In the genomic region with DNA sequence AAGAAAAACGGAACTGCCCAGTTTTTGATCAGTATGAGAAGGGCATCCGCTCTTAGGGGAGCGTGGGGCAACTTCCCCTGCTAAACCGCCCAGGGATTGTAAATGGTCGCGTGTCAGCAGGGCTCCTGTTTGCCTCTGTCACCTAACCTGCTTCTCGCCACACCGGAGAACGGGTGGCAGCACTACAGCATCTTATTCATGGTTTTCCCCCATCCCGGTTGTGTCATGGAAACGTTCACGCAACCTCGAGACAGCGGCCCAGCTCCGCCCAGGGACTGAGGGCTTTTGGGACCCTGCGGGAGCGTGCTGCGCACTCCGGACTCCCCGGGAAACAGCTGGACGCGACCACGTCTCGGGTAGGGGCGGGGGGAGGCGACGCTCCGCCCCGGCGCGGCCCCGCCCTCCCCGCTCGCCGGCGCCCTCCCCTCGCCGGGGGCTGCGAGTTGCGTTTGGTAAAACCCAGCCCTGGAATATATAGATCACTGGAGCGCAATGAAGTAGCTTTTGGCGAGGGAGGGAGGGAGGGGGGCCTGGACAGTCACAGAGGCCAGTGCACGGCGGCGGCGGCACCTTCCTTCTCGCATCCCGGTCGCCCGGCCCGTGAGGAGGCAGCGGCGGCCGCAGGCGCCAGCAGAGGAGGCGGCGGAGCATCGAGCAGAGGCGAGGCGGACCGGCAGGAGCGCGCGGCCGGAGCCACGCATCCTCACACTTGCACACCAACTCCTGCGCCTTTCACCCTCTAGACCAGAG, we compare ENCODE assay signal across 8 mouse cellular contexts. TPM values are rescaled to one million over a fixed set of nuclear protein-coding genes. Genes with fewer than 3 reads are reported as not detected.
DNase-seq lines count a peak whose midpoint lies in the region; ATAC-seq and TF ChIP-seq lines count a peak whose summit lies in the region.

A gene (plus strand): TSS at position 549 of the 750 bp plus-strand sequence.

- peaks cover 2% of the 10 kb centered on the region; the same call in 1 of the 2 replicates for H3K4me1 ChIP-seq in cortical plate, adult 2 months (ENCODE audit: control insufficient read depth, insufficient read depth, low read length)

- TF ChIP-seq CTCF in cortical plate, adult 2 months (IDR thresholded peaks at IDR 0.05; ENCODE audit: extremely low read depth, insufficient read depth, low read length) = no peak

- DNase-seq in gastrocnemius, adult 8-10 months (ENCODE audit: low spot score in 2 of 2) = peak; percentile 17 to 48
- peak; percentile 28 for DNase-seq in hindlimb bud, embryonic 11.5 days (ENCODE audit: extremely low spot score, low read depth, low spot score)
- peak; percentile 63 to 66 for DNase-seq in left cerebral cortex, adult 8-10 months (ENCODE audit: low spot score in 2 of 2)
- peak; percentile 86 to 89 for DNase-seq in right cerebral cortex, postnatal 10 days (ENCODE audit: low spot score in 2 of 2)
- DNase-seq in urinary bladder, postnatal 4 days (ENCODE audit: low spot score in 2 of 2) = peak; percentile 68 to 69

- peak within 1 kb of the TSS; percentile 66; the same call in 1 of the 2 replicates for H3K27ac ChIP-seq in cortical plate, adult 2 months (ENCODE audit: insufficient read depth, low read length)

- TF ChIP-seq POLR2A in cortical plate, adult 2 months (IDR thresholded peaks at IDR 0.05; ENCODE audit: extremely low read depth, insufficient read depth, low read length) = peak; percentile 16; the same call in 1 of the 2 replicates

- H3K4me3 ChIP-seq in cortical plate, adult 2 months (ENCODE audit: insufficient read depth, low read length) = peak within 1 kb of the TSS; percentile 54

- peak; percentile 62 for ATAC-seq in activated CD4-positive, CD25-positive, alpha-beta regulatory T cell, adult 4 months
- ATAC-seq in megakaryocyte, adult 5-6 weeks (ENCODE audit: poor library complexity, severe bottlenecking) = peak; percentile 76

RNA-seq across cellular contexts. Expression of the gene that starts here (rescaled TPM):
- polyA plus RNA-seq in activated CD4-positive, CD25-positive, alpha-beta regulatory T cell, adult 4 months (2017; shearing (Covaris generic)) = under 1 TPM; 0.53 to 0.78 TPM
- polyA plus RNA-seq in cortical plate, adult 2 months (2012; rRNA removed) = 24.5 and 25.0 TPM in 2 replicates
- total RNA-seq in gastrocnemius, adult 8-10 months (2022) = 1 to 10 TPM in 3 of 4 experiments, under 1 TPM in 1; 0.61 to 1.5 (median 1.2) TPM
- total RNA-seq in left cerebral cortex, adult 8-10 months (2022) = 10 to 100 TPM; 33.0 to 38.0 (median 33.5) TPM
- 2.6 and 3.2 TPM in 2 replicates for total RNA-seq in megakaryocyte, adult 5-6 weeks (2015)
- 3.9 and 5.9 TPM in 2 replicates for total RNA-seq in megakaryocyte, adult 5-6 weeks (2017)

Comparison
In these comparisons a context has a peak if more than half of its experiments do, and no peak if none do; other contexts are left out.
1. Peak in every context shown above with its lines: DNase-seq, ATAC-seq, H3K4me3 ChIP-seq and H3K27ac ChIP-seq.
2. RNA of the gene that starts here (total RNA-seq): 33.0 to 38.0 TPM in left cerebral cortex, adult 8-10 months; 2.6 to 5.9 TPM in megakaryocyte, adult 5-6 weeks and 0.61 to 1.5 TPM in gastrocnemius, adult 8-10 months; every median in the first group is over 4 times any median in the second.
3. RNA of the gene that starts here (polyA plus RNA-seq): 24.5 to 25.0 TPM in cortical plate, adult 2 months; 0.53 to 0.78 TPM in activated CD4-positive, CD25-positive, alpha-beta regulatory T cell, adult 4 months; every median in the first group is over 10 times any median in the second.
4. Peak in ATAC-seq in activated CD4-positive, CD25-positive, alpha-beta regulatory T cell, adult 4 months; RNA of the gene not detected or under 1 TPM.
5. DNase-seq: peak in every context shown above with its lines; median percentile 88 in right cerebral cortex, postnatal 10 days; 68 in urinary bladder, postnatal 4 days; 64 in left cerebral cortex, adult 8-10 months; 32 in gastrocnemius, adult 8-10 months; 28 in hindlimb bud, embryonic 11.5 days.